Mouse (Mus musculus) ES-Bruce4 (cell line): ENCODE measurements at regions not wholly inside any gene's neighbourhood (a gene's known extent, or its start where the extent isn't known, plus 50 kb on each side); places are given as distances from the start of the nearest gene placed in this dataset.

ENCODE experiments used
- CTCF ChIP-seq: IDR thresholded peaks from one replicate; pipeline ENCODE4 v1.8.1; 2011; ENCODE audit warnings: low read depth, low read length
- EP300 ChIP-seq: IDR thresholded peaks from 2 replicates; pipeline ENCODE4 v1.6.1; 2011; ENCODE audit warnings: low read depth, low read length; ENCODE audit not compliant: insufficient read depth
- POLR2A ChIP-seq: IDR thresholded peaks from one replicate; pipeline ENCODE4 v1.8.1; 2011; ENCODE audit warnings: low read length; ENCODE audit not compliant: insufficient read depth

- TF ChIP-seq POLR2A (no peak), CTCF (no peak), EP300 (no peak)
Observed at GRCm38 (mm10) chr11:91479236-91479635, 98.1 kb downstream of the Kif2b start.
